Mouse (Mus musculus) adrenal gland, postnatal 4 days (tissue): ENCODE results near the gene Iqce. TPM values are rescaled to one million over a fixed set of nuclear protein-coding genes. Genes with fewer than 3 reads are reported as not detected.
"Not testable (repeated sequence)": the region's sequence is repeated elsewhere in the genome, so short reads cannot be mapped to it uniquely, and the experiment has no call there.

Experiments
- DNase-seq, 2 experiments: peaks; one replicate each; pipeline ENCODE4 v3.0.0; 2021 to 2022; ENCODE audit warnings: low spot score in 2 of 2, mixed read lengths in 2 of 2
- total RNA-seq, 2 experiments: library from RNA; stranded (reverse); gene quantifications; 2 replicates each; pipeline ENCODE4 v1.2.3; 2021

Iqce gene
- total RNA-seq, 2 experiments from 2014 or later: 40.3 to 41.3 TPM

DNA sequence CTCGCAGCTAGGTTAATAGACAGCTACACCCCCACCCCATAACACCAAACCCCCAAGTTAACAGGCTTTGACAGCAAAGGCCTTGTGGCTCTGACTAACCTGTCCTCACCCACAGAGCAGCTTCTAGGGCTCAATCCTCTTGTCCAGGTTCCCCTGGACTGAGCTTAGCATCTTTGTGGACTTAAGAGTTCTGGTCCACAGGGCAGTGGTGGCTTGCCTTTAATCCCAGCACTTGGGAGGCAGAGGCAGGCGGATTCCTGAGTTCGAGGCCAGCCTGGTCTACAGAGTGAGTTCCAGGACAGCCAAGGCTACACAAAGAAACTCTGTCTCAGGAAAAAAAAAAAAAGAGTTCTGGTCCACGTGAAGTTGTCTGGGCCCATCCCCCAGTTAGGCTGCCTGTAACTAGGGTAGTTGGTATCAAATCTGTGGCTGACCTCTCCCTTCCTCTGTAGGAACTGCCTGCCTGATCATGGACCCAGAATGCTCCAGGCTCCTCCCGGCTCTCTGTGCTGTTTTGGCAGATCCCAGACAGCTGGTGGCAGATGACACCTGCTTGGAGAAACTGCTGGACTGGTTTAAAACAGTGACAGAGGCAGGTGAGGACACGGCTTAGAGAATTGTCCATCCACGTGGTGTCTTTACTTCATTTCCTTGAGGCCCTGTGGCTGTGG is 3.5 kb upstream of the Iqce start:
- no peak for DNase-seq

DNA sequence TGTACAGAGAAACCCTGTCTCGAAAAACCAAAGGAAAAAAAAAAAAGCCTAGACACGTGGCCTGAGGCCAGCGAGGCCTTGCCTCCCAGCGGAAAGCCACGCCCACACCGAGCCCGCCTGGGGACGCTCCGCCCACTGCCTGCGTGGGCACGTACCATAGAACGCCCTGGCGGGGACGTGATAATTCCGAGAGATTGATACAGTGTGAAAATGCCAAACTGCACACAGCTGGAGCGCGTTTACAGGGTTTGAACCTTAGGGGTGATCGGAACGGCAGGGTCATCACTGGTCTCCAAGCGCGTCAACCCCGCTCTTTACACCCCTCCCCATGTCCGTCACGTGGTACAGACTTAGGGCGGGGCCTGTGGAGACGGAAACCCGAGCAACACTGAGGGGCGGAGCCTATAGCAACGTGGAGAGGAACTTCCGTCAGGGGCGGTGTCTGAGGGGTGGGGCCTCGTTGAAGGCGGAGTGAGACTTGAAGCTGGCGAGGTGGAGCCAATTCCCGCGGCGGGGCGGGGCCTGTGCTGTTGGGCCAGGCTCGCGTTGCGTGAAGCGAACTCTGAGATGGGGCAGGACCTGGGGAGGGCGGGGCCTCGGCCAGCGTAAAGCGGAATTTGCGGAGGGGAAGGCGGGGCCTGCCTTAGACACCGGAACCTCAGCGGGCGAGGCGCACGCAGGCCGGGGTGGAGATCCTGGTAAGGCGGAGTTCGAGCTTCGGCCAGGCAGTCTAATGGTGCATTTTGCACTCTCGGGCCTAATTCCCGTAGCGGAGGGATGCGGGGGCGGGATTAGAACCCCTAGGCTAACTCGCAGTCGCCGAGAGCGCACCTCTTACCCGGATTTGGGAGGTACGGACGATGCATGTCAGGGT is 2.4 kb upstream of the Iqce start, which contains the start of gene Brat1:
Gene Brat1, plus strand, starts transcription at position 634 of the 874 bp plus-strand sequence.
- peak; percentile 99 for DNase-seq

DNA sequence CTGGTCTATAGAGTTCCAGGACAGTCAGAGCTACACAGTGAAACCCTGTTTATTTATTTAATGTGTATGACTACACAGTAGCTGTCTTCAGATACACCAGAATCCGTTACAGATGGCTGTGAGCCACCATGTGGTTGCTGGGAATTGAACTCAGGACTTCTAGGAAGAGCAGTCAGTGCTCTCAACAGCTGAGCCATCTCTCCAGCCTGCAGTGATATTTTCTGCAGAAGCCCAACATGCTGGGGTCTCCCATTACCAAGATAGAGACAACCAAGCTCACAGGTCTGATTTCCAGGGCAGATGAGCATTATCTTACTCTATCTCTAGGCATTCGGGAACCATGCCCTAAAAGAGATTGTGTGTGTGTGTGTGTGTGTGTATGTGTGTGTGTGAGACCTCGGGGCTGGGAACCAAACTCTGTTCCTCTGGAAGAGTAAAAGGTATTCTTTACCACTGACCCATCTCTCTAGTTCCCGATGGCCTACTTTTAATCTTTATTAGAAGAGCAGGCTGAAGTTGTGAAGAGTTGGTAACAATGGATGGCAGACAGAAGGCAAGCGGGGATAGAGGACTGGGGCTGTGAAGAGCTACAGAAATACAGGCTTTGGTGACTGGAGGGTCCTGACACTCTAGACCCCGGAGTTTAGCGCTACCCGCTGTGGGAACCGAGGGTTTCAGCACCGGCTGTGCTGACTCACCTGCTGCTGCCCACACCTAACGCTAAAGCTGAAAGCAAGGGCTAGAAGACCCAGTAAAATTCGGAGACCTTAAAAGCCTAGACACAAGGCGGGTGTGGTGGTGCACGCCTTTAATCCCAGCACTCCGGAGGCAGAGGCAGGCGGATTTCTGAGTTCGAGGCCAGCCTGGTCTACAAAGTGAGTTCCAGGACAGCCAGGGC is 1.6 kb upstream of the Iqce start:
- no peak for DNase-seq

DNA sequence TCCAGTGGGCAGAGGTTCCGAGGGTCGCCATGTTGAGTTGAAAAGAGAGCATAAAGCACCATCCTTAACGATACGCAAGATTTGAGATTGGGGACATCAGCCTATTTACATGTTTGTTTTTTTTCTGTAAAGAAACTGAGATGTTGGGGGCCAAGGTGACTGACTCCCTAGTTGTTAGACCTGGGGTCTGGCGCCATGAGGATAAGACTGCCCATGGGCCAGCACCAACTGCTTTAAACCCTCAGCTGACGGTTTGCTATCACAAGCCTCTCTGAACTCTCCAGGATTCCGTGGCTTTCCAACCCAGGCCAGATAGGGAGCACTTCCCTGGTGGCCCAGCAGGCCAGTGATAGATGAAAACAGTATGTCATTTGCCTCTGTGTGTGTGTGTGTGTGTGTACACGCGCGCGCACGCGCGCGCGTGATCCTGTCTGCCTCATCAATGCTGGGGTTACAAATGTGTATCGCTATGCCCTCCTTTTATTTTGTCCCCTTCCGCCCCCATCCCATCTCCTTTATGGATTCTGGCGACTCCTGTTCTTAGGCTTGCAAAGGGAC is 519 bp upstream of the Iqce start:
- DNase-seq: no peak

DNA sequence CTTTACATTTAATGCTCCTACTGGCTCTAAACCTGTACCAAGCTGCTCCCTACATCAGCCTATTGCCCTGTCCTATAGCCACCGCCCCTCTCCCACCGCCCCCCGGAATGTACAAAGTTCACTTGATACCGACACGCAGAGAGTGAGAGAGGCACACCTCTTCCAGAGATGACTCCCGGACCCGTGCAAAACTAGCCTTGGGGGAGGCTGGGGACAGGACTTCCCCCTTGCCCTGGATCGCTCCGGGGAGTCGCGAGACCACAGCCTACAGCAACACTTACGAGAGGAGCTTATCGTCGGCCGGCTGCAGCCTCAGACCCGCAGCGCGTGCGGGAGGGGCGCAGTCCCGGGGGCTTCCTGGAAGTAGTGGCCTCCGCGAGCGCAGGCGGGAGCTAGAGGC is 517 bp downstream of the Iqce start:
- DNase-seq: no peak

DNA sequence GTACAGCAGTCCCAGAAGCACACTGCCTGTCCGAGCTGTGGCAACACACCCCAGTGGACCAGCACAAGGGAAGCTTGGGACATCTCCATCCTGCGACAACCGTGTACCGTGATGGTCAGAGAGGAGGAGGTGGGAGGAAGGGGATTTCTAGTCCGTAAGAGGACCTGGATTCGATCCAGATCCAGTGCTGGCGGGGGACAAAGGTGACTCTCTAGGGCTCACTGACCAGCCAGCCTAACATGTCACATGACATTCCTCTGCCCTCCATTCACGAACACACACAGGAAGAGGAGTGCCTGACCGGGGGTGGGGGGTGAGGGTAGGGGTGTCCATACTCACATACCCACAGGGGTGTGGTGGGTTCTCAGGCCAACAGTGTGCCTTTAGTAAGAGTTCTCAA is 2.4 kb downstream of the Iqce start:
- DNase-seq: no peak

DNA sequence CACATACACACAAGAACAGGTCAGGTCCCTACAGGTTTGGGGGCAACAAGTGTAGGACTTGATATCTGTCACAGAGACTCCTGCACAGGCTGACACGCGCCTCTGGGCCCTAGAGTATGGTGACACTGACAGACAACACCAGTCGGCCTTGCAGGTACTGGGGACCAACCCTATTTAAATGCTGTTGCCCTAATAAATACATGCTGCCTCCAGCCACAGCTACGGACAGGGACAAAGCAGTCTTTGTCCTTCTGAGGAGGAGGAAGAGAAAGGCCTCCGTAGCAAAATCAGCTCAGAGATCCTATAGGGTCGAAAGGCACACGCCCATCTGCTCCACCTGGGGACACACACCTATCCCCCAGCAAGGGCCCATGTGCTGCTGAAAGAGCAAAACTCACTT is 6.2 kb downstream of the Iqce start:
- DNase-seq: no peak

DNA sequence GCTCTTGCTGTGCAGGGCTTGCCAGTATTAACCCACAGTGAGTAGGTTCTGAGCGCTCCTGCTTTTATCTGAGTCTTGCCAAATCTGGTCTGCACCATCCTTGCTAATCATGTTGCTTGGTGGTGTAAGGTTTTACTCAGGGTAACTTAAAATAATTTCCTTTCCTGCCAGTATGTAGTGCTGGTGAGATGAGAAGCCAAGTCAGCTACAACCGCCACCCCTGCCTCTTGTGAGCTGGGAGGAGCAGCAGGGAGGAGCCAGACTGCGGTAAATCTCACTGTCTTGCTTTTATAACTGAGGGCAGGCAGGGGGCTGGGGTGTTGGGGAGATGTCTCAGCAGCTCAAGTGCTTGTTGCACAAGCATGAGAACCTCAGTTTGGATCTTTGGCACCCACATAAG is 13.7 kb downstream of the Iqce start:
- no peak for DNase-seq

DNA sequence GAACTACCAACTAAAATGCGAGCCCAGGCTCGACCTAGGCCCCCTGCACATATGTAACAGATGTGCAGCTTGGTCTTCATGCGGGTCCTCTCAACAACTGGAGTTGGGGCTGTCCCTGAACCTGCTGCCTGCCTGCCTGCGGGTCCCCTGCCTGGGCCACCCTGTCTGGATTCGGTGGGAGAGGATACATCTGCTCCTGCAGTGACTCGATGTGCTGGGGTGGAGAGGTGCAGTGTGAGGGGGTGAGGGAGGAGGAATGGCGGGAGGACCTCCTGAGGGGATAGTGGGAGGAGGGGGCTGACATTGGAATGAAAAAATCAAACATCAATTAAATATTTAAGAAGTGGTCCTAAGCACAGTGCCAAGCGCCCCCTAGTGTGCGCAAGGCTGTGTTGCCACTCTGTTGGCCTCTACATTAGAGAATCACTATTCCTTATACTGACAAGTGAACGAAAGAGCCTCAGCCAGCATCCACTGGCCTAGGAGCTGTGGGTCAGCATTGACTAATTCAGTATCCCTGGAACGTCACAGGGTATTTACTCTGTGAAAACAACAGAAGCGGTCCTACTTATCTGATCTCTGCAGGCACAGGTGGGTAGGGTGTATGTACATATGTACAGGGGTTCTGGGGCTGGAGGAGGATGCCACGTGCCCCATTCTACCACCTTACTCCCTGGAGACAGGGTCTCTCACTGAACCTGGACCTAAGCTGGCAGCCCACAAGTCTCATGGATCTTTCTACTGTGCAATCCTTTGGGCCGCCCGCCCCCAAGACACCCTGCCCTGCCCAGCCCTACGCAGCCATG is 17.6 kb downstream of the Iqce start:
- no peak for DNase-seq

DNA sequence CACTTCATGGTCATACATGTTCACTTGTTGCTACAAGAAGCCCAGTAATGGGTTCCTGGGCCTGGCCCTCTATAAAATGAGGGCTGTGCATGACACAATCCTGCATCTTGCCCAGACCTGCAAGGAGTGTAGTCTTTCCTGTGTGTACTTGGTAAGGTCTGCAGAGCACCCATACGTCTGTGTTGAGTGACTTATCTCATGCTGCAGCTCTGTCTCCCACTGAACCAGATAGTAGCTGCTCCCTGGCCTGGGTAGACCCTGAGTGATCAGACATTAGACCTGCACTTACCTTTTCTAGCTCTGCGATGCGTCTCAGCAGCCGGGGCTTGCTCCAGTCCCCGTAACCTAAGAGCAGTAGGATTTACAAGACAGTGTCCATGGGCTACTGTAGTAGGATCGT is 20.1 kb downstream of the Iqce start:
- DNase-seq: no peak

DNA sequence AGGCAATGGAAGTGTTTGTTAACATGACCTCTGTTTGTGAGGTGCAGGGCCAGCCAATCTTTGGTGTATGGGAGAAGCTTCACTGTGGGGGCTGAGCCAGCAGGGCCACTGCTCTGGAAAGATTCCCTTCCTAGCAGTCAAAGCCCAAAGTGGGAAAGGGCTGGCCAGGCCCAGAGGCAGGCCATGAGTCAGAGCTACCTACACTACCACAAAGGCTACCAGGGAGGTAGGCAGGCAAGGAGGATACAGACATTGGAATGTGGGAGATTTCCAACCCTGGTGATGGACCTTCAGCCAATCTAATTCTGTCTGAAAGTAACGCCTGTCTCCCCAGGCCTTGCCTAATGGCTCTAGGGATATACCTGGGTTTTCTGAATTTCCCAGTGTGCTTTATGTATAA is 21.2 kb downstream of the Iqce start:
- no peak for DNase-seq

DNA sequence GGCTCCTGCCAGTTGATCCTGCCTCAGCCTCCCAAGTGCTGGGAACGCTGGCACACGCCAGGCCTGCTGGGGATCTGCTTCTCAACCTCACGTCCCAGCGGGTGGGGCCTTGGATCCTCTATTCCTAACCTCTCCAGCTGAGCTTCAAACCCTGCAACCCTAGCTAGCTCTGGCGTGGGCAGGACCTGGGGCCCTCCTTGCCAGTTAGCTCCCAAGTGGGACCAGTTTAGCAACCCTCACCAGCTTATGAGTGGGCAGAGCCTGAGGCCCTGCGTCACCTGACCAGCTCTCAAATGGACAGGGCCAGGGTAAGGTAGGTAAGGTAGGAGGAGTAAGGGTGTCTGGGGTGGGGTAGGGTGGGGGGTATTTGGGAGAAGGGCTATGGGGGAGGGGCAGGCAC is 22.1 kb downstream of the Iqce start:
- DNase-seq: no peak

DNA sequence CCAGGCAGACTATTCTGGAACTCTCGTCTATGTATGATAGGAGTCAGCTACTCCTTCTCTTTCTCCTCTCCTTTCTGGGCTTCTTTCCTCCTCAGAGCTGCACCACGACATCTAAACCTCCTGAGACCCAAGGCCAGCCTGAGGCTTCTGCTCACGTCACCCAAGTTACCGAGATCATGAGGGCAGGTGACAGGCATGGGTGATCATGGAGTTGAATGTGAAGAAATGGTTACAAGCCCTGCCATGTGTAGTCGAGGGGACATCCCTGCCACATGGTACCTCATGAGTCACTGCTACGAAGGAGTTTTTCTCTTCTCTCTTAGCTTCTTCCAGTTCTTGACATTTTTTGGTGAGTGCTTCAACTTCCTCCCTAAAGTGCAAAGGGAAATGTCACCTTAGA is 25.0 kb downstream of the Iqce start:
- no peak for DNase-seq

DNA sequence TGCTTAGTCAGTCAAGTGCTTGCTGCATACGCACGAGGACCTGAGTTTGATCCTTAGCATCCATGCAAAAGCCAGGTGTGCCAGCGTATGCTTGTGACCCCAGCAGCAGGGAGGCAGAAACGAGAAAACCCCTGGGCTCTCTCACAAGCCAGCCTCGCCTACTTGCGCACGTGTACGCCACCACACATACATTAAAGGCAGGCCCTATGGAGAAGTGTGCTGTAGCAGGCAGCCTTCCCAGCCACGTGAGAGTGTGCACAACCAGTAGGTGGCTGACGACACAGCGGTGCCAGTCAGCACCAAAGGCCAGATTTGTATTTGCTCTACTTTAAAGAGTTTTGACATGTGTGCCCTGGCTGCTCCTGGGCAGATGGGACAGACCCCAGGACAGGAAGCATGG is 26.5 kb downstream of the Iqce start:
- no peak for DNase-seq

DNA sequence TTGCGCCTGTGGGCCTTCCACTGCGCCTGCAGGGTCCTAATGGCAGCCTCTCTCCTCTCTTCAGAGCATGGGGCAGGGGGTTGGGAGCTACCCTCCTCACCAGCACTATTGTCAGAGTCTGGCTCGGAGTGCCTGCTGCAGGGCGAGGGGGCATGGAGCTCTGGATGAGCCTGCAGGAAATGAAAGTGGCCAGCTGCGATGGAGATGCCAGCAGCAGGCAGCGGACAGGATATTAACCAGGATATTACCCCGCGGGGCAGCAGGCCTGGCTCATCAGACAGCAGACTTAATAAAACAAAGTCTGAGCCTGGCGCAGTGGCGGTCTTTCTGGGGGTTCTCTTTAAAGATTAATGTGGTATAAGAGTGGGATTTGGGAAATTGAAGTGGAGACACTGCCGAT is 27.1 kb downstream of the Iqce start:
- DNase-seq: no peak

DNA sequence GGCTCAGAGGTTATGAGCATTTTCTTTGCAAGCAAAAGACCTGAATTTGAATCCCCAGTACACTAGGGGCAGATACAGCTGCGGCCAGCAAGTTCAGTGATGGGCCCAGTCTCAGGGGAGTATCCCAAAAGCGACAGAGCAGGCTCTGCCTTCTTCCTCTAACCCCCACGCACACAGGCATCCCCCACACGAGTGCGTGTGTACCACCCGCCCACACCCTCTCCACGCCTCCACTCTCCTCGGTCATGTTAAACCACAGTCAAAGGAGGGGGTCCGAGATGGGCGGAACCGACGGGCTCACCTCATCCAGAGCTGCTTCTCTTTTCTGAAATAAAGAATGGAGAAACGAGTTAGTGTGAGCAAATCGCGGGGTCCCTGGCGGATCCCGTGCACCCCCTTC is 28.1 kb downstream of the Iqce start:
- no peak for DNase-seq

DNA sequence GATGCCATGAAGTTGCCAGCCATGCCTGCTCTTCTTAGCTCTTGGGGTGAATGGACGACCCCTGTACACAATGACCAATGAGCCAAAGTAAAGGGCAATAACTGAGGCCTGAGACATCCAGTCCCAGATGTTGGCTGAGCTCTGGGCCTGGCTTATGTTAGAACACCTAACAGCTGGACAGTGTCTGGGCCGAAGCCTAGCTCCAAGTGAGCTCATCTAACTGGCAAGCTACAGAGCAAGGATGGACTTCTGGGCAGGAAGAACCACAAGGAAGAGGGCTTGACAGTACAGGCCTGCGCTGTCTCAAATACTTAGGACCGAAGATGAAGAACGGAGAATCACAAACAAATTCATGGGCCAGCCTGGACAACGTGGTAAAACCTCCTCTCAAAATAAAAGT is 29.6 kb downstream of the Iqce start:
- not testable (repeated sequence) for DNase-seq

DNA sequence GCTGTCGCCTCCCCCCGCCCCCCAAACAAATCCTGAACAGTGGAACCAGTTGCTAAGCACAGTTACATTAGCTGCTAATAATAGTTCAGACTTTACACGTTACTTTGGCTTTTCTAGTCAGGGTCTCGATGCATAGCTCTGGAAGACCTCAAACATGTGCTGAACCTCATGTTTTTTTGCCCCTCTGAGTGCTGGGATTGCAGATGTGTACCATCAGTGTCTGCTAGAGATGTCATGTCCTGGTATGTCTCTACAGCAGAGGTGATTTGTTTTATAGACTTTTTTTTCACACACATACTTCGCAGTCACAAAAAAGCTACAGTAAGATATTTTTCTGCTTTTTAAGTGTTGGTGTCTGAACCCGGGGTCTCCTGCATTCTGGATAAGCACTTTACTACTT is 30.1 kb downstream of the Iqce start:
- no peak for DNase-seq

DNA sequence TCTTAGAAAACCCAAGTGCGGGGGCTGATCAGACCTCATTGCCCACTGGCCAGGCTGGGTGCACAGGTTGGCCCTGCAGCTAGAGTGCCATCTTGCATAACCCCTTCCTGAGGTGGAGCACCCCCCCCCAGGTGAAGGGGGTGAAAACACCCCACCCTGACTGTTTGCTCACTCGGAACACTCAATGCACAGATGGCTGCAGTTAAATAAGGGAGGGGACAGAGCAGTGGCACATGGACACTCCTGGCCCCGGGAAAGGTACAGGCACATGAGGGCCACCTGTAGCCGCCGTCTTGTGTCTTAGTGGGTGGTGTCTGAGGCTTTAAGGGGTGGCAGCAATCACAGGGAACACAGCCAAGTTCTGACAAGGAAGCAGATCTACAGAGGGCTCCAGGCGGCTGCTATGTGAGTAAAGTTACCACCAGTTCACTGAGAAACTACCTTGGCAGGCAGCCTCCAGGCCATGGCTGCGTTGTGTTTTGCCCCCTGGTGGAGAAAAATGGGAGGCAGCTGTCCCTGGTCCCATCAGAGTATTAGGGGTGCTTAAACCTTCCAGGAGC is 38.5 kb downstream of the Iqce start:
- DNase-seq: peak in 1 of 2 experiments; percentile 55
